Mouse (Mus musculus) liver, embryonic 15.5 days (tissue): ENCODE data around the gene Mbd3. TPM values are rescaled to one million over a fixed set of nuclear protein-coding genes. Genes with fewer than 3 reads are reported as not detected.

Source experiments
- ATAC-seq: fragments of 200-750 bp; cut with Nextera tagmentation; 2 replicates; pipeline ENCODE4 v1.8.0; 2017; ENCODE audit warnings: moderate number of reproducible peaks, mild to moderate bottlenecking, moderate library complexity; ENCODE audit not compliant: insufficient read depth
- H3K27ac ChIP-seq: fragments of 300-500 bp; sonication (generic); replicated peaks from 2 replicates; pipeline ENCODE4 v1.5.1; 2015; ENCODE audit warnings: mild to moderate bottlenecking, inconsistent platforms
- H3K27me3 ChIP-seq: fragments of 300-500 bp; sonication (generic); 2 replicates; pipeline ENCODE4 v1.6.1; 2015; ENCODE audit warnings: mild to moderate bottlenecking, inconsistent platforms
- H3K36me3 ChIP-seq: fragments of 300-500 bp; sonication (generic); replicated peaks from 2 replicates; pipeline ENCODE4 v1.6.1; 2015; ENCODE audit warnings: moderate library complexity, mild to moderate bottlenecking, inconsistent platforms
- H3K4me1 ChIP-seq: fragments of 300-500 bp; sonication (generic); replicated peaks from 2 replicates; pipeline ENCODE4 v1.6.1; 2015; ENCODE audit warnings: inconsistent platforms
- H3K4me2 ChIP-seq: fragments of 300-500 bp; sonication (generic); 2 replicates; pipeline ENCODE4 v1.6.1; 2015; ENCODE audit warnings: moderate library complexity, mild to moderate bottlenecking, inconsistent platforms
- H3K4me3 ChIP-seq: fragments of 300-500 bp; sonication (generic); replicated peaks from 2 replicates; pipeline ENCODE4 v1.5.1; 2015; ENCODE audit warnings: mild to moderate bottlenecking, inconsistent platforms
- H3K9ac ChIP-seq: fragments of 300-500 bp; sonication (generic); 2 replicates; pipeline ENCODE4 v1.6.1; 2015; ENCODE audit warnings: moderate library complexity, mild to moderate bottlenecking, inconsistent platforms
- H3K9me3 ChIP-seq: fragments of 300-500 bp; sonication (generic); replicated peaks from 2 replicates; pipeline ENCODE4 v1.6.1; 2016; ENCODE audit warnings: inconsistent platforms
- WGBS: fragments of 180-500 bp; shearing (Covaris S2); methylation state at CpG from one replicate; pipeline ENCODE4 v1.1.7; 2015; ENCODE audit warnings: mixed read lengths; ENCODE audit not compliant: insufficient replicate concordance; 5-methylcytosine and 5-hydroxymethylcytosine counted together
- polyA plus RNA-seq: library from polyadenylated mRNA; unstranded; fragments of >200 nt; fragmentation: Nextera tagmentation; extraction: Ambion mirVana; gene quantifications from 2 replicates; pipeline ENCODE4 v1.2.1, GENCODE M21; 2015

Mbd3 gene
- polyA plus RNA-seq, 1 experiment from 2014 or later: 63.2 TPM

DNA sequence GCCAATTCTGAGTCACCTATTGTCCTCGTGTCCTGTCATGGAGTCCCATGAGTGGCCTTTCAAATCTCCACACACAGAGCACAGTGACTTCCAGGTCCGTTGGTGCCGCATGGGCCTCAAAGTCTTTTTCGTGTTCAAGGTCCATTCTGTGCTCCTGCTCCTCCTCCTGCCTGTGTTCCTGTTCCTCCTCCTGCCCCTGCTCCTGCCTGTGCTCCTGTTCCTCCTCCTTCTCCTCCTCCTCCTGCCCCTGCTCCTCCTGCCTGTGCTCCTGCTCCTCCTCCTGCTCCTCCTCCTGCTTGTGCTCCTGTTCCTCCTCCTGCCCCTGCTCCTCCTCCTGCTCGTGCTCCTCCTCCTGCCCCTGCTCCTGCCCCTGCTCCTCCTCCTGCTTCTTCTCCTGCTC, 31.4 kb downstream of the Mbd3 start:
- Histone ChIP-seq H3K27me3 (peaks cover 77% of the 10 kb centered on the region), H3K36me3 (no peaks in the 10 kb centered on the region), H3K9ac (no peak overlapping the region), H3K4me3 (no peak overlapping the region), H3K4me1 (peaks cover 6% of the 10 kb centered on the region; the same call in 1 of the 2 replicates), H3K9me3 (no peaks in the 10 kb centered on the region), H3K27ac (no peak overlapping the region), H3K4me2 (no peak overlapping the region)
- no peak for ATAC-seq
- 42% methylated on average over 5 of the region's 5 CpGs for WGBS

DNA sequence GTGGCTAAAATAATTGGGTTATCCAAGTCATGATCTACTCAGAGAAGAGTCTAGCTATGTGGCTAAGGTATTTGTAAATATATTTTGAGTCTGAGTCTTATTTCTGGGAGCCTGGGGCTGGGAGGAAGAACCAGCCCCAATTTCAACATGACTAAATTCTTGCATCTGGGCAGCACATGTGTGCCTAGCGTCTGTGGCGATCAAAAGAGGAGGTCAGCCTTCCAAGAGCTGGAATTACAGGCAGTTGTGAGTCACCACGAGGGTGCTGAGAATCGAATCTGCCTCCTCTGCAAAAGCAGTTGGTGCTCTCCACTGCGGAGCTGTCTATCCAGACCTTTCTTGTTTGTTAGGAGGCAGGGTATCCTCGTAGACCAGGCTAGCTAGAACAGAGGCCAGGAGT, 33.6 kb downstream of the Mbd3 start:
- Histone ChIP-seq H3K9me3 (no peaks in the 10 kb centered on the region), H3K4me1 (no peaks in the 10 kb centered on the region), H3K36me3 (no peaks in the 10 kb centered on the region), H3K4me3 (no peak overlapping the region), H3K27me3 (peaks cover 76% of the 10 kb centered on the region), H3K9ac (no peak overlapping the region), H3K27ac (no peak overlapping the region), H3K4me2 (no peak overlapping the region)
- WGBS: 47% methylated on average over 6 of the region's 6 CpGs
- ATAC-seq: no peak

DNA sequence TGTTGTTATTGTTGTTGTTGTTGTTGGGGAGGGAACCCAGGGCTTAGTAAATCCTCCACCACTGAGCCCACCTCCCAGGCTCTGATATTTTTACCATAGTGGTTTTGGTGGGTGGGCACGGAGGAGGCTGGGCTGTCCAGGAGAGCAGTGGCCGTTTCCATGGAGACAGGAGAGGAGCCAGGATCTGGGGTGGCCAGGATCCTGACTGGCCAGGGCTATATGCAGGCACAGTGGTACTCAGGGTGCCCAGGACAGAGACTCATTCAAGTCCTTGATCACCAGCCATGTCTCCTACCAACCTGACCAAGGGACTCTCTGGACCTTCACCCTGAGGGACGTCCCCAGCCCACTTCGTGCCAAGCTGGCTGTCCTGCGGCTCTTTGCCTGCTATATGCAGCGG, 35.6 kb downstream of the Mbd3 start:
- peaks cover 84% of the 10 kb centered on the region for H3K27me3 ChIP-seq
- H3K27ac ChIP-seq: no peak overlapping the region
- no peak for ATAC-seq
- no peaks in the 10 kb centered on the region for H3K4me1 ChIP-seq
- no peaks in the 10 kb centered on the region for H3K36me3 ChIP-seq
- no peaks in the 10 kb centered on the region for H3K9me3 ChIP-seq
- 37% methylated on average over 6 of the region's 6 CpGs for WGBS
- no peak overlapping the region for H3K9ac ChIP-seq
- no peak overlapping the region for H3K4me2 ChIP-seq
- H3K4me3 ChIP-seq: no peak overlapping the region

DNA sequence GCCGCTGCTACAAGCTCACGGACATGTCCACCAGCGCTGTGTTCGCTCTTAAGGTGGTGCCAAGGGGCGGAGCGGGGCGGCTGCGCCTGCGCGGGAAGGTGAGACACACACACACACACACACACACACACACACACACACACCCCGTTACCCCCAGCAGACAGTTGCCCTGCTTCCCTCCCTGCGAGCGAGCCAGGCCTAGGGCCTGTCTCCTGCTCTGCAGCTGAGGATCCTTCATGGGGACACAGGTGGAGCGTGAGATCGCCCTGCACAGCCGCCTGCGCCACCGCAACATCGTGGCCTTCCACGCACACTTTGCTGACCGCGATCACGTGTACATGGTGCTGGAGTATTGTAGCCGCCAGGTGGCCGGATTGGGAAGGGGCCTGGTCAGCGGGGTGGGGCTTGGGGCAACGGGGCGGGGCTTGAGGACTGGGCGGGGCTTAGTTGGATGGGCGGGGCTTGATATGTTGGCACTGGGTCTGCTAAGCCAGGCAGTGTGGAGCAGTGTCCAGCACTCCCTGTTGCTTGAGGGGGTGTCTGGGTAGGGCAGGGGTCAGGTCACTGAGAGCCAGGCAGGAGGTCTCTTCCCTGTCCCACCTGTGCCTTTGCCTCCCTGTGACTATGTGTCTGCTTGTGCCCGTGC, 41.2 kb downstream of the Mbd3 start:
- 0 out of 2 replicates have a peak overlapping the region, but pooled peaks have one; percentile 7 for H3K4me3 ChIP-seq

DNA sequence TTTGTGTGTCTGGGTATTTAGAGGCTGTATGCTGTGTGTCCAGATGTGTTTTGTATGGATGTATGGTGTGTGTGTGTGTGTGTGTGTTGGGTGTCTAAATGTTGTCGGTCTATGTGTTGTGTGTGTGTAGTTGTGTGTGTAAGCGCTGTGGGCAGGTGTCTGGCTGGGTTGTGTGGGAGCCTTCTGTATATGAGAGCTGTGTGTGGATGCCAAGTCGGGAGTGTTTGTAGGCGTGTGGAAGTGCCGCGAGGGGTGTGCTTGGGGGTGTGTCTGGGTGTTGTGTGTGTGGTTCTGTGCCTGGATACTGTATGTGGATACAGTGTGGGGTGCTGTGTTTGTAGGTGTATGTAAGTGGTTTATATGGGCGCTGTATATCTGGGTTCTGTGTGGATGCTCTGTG, 42.0 kb downstream of the Mbd3 start:
- Histone ChIP-seq H3K4me2 (peak overlapping the region; percentile 42; the same call in 1 of the 2 replicates), H3K27ac (no peak overlapping the region), H3K9ac (no peak overlapping the region), H3K9me3 (no peaks in the 10 kb centered on the region), H3K4me1 (peaks cover 17% of the 10 kb centered on the region), H3K36me3 (no peaks in the 10 kb centered on the region), H3K4me3 (no peak overlapping the region), H3K27me3 (peaks cover 94% of the 10 kb centered on the region)
- ATAC-seq: no peak
- 31% methylated on average over 7 of the region's 7 CpGs for WGBS

More for the DNA sequence above, 41.2 kb downstream of the Mbd3 start:
- H3K36me3 ChIP-seq: no peaks in the 10 kb centered on the region
- peaks cover 94% of the 10 kb centered on the region for H3K27me3 ChIP-seq
- H3K9me3 ChIP-seq: no peaks in the 10 kb centered on the region
- WGBS: 9% methylated on average over 31 of the region's 31 CpGs
- H3K4me2 ChIP-seq: peak overlapping the region; percentile 42
- H3K9ac ChIP-seq: no peak overlapping the region
- no peak overlapping the region for H3K27ac ChIP-seq
- no peak for ATAC-seq
- H3K4me1 ChIP-seq: peaks cover 13% of the 10 kb centered on the region

DNA sequence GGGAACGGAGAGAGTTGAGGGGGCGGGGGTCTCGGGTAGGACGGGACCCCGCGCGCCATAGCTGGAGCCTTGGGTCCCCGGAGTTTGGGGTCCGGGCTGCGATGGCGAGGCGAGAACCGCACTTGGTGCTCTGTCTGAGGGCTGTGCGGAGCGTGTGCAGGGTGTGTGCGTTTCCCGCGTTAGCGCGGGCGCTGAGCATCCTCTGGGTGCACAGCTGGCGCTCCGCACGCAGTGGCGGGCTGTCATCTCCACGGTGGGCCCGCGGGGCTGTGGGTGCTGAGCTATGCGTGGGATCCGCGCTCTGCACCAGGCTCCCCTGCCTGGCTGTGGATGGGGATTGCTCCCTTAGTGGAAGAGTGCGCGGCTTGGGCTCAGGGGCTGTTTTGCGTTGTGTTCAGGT, 42.6 kb downstream of the Mbd3 start:
- ATAC-seq: no peak
- H3K27me3 ChIP-seq: peaks cover 100% of the 10 kb centered on the region
- peaks cover 17% of the 10 kb centered on the region for H3K4me1 ChIP-seq
- no peaks in the 10 kb centered on the region for H3K36me3 ChIP-seq
- H3K27ac ChIP-seq: no peak overlapping the region
- peak overlapping the region; percentile 10; the same call in 1 of the 2 replicates for H3K4me2 ChIP-seq
- no peak overlapping the region for H3K9ac ChIP-seq
- H3K4me3 ChIP-seq: no peak overlapping the region
- 3% methylated on average over 34 of the region's 34 CpGs for WGBS
- no peaks in the 10 kb centered on the region for H3K9me3 ChIP-seq

DNA sequence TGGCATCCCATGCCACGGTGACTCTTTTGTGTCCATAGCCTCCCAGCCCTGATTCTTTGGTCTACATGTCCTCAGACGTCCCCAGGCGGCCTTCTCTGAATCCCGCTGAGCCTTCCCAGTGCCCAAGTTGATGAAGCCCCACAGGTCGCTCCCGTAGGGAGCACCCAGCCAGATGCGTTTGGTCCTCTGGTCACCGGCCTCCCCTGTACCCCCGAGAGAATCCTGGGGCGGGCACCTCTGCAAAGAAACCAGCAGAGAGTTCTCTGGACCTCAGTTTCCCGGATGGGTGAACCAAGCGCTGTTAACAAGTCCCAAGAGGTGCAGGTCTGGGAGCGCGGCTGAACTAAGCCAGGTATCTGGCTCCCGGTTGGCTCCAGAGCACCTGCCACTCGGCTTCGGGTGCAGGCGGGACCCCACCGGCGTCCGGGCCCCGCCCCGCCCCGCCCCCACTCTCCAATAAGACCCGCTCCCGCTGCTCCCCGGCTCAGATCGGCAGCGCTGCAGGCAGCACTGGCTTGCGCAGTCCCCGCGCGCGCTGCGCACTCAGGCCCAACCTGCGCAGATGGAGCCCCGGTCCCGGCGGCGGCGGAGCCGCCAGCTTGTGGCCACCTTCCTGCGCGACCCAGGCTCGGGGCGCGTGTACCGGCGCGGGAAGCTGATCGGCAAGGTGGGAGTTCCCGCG, 43.2 kb downstream of the Mbd3 start, which contains the start of gene Plk5:
TSS of gene Plk5 (plus strand) at position 459 of the 682 bp plus-strand sequence.
- Histone ChIP-seq H3K27ac (no peak within 1 kb of the TSS), H3K9me3 (no peaks in the 10 kb centered on the region), H3K9ac (no peak within 1 kb of the TSS), H3K4me1 (peaks cover 21% of the 10 kb centered on the region), H3K4me3 (no peak within 1 kb of the TSS), H3K27me3 (peaks cover 100% of the 10 kb centered on the region), H3K4me2 (peak within 1 kb of the TSS; percentile 10), H3K36me3 (no peaks in the 10 kb centered on the region)
- 2% methylated on average over 53 of the region's 53 CpGs for WGBS
- ATAC-seq: no peak

DNA sequence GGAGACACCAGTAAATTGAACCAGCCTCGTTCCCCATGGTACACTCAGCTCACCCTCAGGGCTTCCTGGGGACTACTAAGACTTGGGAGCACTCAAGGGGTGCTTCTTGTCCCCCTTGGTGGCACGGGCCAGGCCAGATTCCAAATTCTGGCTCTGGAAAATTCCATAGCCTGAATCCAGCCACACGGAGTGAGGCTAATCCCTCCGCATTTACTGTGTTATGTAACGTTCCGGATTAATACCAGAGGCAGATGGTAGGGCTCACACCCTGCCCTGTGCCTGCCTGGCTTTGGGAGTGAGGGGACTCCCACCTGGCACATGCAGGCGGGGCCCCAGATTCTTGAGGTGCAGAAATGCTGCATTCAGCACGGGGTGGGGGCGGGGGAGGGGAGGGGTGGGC, 43.9 kb downstream of the Mbd3 start:
- ATAC-seq: no peak
- Histone ChIP-seq H3K36me3 (no peaks in the 10 kb centered on the region), H3K27ac (no peak overlapping the region), H3K4me3 (no peak overlapping the region), H3K27me3 (peaks cover 100% of the 10 kb centered on the region), H3K4me1 (peaks cover 27% of the 10 kb centered on the region), H3K4me2 (no peak overlapping the region), H3K9ac (no peak overlapping the region), H3K9me3 (no peaks in the 10 kb centered on the region)
- WGBS: 9% methylated on average over 9 of the region's 9 CpGs

DNA sequence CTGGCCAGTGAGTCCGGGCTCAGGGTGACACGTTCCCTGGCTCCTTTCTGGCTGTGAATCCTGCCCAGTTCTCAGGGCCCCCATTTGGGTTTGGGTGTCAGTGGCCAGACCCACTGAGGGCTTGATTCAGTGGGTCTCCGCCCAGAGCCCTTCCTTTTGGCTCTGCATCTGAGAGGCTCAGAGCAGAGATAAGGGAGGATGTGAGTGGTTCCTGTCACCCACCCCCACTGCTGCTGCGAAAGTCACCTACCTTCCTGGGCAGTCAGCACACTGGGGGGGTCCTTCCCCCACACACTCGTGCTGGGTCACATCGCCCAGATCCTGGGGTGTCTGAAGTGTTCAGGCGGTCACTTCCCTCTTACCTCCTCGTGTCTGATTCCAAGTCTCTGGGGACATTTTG, 46.6 kb downstream of the Mbd3 start:
- H3K9me3 ChIP-seq: no peaks in the 10 kb centered on the region
- H3K27me3 ChIP-seq: peaks cover 100% of the 10 kb centered on the region
- H3K36me3 ChIP-seq: no peaks in the 10 kb centered on the region
- H3K4me1 ChIP-seq: peaks cover 45% of the 10 kb centered on the region
- no peak overlapping the region for H3K4me2 ChIP-seq
- no peak overlapping the region for H3K9ac ChIP-seq
- 25% methylated on average over 8 of the region's 8 CpGs for WGBS
- H3K27ac ChIP-seq: no peak overlapping the region
- no peak overlapping the region for H3K4me3 ChIP-seq
- no peak for ATAC-seq

DNA sequence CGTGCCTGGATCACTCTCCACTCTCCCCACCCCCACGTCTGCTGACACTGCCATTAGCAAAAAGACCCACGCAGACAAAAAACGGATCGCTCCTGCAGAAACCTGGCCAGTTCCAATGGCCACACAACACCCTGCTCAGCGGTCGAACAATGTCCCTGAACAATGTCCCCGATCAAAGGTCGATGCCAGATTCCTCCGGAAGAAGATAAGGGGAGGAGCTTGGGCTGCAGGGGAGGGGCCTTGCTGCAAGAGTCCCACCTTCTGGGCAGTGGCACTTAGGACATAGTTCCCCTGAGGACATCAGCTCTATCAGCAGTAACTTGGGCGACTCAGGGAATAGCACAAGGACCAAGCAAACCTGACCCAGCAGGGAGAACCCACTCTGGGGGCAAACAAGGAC, 47.5 kb downstream of the Mbd3 start:
- Histone ChIP-seq H3K36me3 (no peaks in the 10 kb centered on the region), H3K4me2 (peak overlapping the region; percentile 16; the same call in 1 of the 2 replicates), H3K27ac (no peak overlapping the region), H3K4me3 (no peak overlapping the region), H3K9me3 (no peaks in the 10 kb centered on the region), H3K27me3 (peaks cover 99% of the 10 kb centered on the region), H3K4me1 (peaks cover 50% of the 10 kb centered on the region), H3K9ac (no peak overlapping the region)
- ATAC-seq: no peak
- WGBS: 12% methylated on average over 11 of the region's 11 CpGs

DNA sequence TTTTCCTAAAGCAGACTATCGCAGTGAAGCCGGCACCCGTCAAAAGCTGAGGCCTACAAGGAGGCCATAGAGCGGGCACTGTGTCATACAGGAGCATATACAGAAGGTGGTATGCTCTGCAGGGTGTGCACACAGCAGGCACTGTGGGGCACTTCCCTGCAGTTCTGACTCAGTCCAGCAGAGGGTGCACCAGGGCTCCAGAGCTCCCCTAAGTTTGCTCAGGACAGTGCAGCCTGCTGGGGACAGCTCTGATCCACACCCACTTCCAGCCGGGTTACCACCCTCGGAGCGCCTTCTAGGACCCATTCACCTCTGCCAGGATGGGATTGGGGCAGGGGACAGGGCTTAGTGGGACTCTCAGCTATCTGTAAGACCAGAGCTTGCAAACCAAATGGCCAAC, 49.1 kb downstream of the Mbd3 start:
- peaks cover 97% of the 10 kb centered on the region for H3K27me3 ChIP-seq

More for the DNA sequence above, 49.1 kb downstream of the Mbd3 start:
- Histone ChIP-seq H3K4me1 (peaks cover 49% of the 10 kb centered on the region), H3K9ac (no peak overlapping the region), H3K4me3 (no peak overlapping the region), H3K4me2 (no peak overlapping the region), H3K9me3 (no peaks in the 10 kb centered on the region), H3K27ac (no peak overlapping the region), H3K36me3 (no peaks in the 10 kb centered on the region)
- peak; percentile 65 for ATAC-seq
- WGBS: 3% methylated on average over 7 of the region's 7 CpGs
